In genomic region chr4:151355505-151355904, GRCm38 (mm10) we compare ENCODE assay signal across 13 mouse cellular contexts.
DNase-seq lines count a peak whose midpoint lies in the region; ATAC-seq lines count a peak whose summit lies in the region.
"Had no signal": no experiment of that assay in that cellular context is flagged by ENCODE, and none has a peak within 500 bp of the region (broad histone marks: within the 10 kb centered on the region; RNA-seq: fewer than 3 reads in every experiment).

No protein-coding gene starts in this region.

- H3K4me2 ChIP-seq in kidney, embryonic 15.5 days: peak overlapping the region; percentile 9
- no peak overlapping the region for H3K4me2 ChIP-seq in midbrain, embryonic 11.5 days
- H3K4me2 ChIP-seq: embryonic facial prominence, embryonic 12.5 days; lung, embryonic 15.5 days had no signal

- H3K9me3 ChIP-seq in kidney, embryonic 15.5 days (replicated peaks): no peaks in the 10 kb centered on the region
- H3K9me3 ChIP-seq in hindbrain, embryonic 10.5 days: no peaks in the 10 kb centered on the region
- H3K9me3 ChIP-seq in midbrain, embryonic 11.5 days (ENCODE audit: control insufficient read depth, low read length): no peaks in the 10 kb centered on the region
- H3K9me3 ChIP-seq: embryonic facial prominence, embryonic 12.5 days; lung, embryonic 15.5 days had no signal

- H3K27me3 ChIP-seq in kidney, embryonic 15.5 days: peaks cover 36% of the 10 kb centered on the region
- no peaks in the 10 kb centered on the region for H3K27me3 ChIP-seq in hindbrain, embryonic 10.5 days (ENCODE audit: insufficient read depth, poor library complexity, severe bottlenecking)
- no peaks in the 10 kb centered on the region for H3K27me3 ChIP-seq in midbrain, embryonic 11.5 days (ENCODE audit: control insufficient read depth, insufficient read depth, low read length)
- H3K27me3 ChIP-seq: Patski had no signal

- DNase-seq in kidney, postnatal 25 days: no peak
- DNase-seq in NIH3T3 (ENCODE audit: low read depth): peak; percentile 9
- no peak for DNase-seq in hindbrain, embryonic 10.5 days (ENCODE audit: low spot score)
- DNase-seq in midbrain, embryonic 11.5 days (ENCODE audit: low spot score, missing footprints): peak; percentile 81
- no peak for DNase-seq in adrenal gland, adult (ENCODE audit: inconsistent age in 2 of 2, low spot score in 1 of 2)
- no peak for DNase-seq in spleen, postnatal 4 days (ENCODE audit: low spot score in 2 of 2)
- DNase-seq: spleen, adult 18-20 months; thymus, postnatal 25 days had no signal

- no peak overlapping the region for H3K4me3 ChIP-seq in kidney, embryonic 15.5 days (replicated peaks)
- H3K4me3 ChIP-seq in hindbrain, embryonic 10.5 days: no peak overlapping the region
- no peak overlapping the region for H3K4me3 ChIP-seq in midbrain, embryonic 11.5 days (ENCODE audit: low read depth, low read length)
- H3K4me3 ChIP-seq: embryonic facial prominence, embryonic 12.5 days; lung, embryonic 15.5 days had no signal

- ATAC-seq in kidney, embryonic 15.5 days (replicated peaks; ENCODE audit: low FRiP score): no peak
- ATAC-seq in midbrain, embryonic 11.5 days (ENCODE audit: low FRiP score): no peak
- no peak for ATAC-seq in monocyte, adult 5-6 weeks (replicated peaks; ENCODE audit: insufficient number of reproducible peaks, low FRiP score, low TSS enrichment, poor library complexity, severe bottlenecking)
- ATAC-seq: Patski had no signal

- WGBS in kidney, embryonic 15.5 days: 11% methylated on average over 12 of the region's 12 CpGs
- WGBS in hindbrain, embryonic 10.5 days: 68% methylated on average over 12 of the region's 12 CpGs
- 81% methylated on average over 12 of the region's 12 CpGs for WGBS in midbrain, embryonic 11.5 days

- no peak overlapping the region for H3K27ac ChIP-seq in kidney, embryonic 15.5 days
- 0 out of 2 replicates have a peak overlapping the region, but pooled peaks have one; percentile 10 for H3K27ac ChIP-seq in hindbrain, embryonic 10.5 days
- H3K27ac ChIP-seq in midbrain, embryonic 11.5 days (ENCODE audit: low read depth, low read length): no peak overlapping the region
- H3K27ac ChIP-seq: embryonic facial prominence, embryonic 12.5 days; lung, embryonic 15.5 days had no signal

- no peak overlapping the region for H3K9ac ChIP-seq in kidney, embryonic 15.5 days
- H3K9ac ChIP-seq in midbrain, embryonic 11.5 days (ENCODE audit: low read length): no peak overlapping the region
- H3K9ac ChIP-seq: embryonic facial prominence, embryonic 12.5 days; lung, embryonic 15.5 days had no signal

- H3K36me3 ChIP-seq in kidney, embryonic 15.5 days: no peaks in the 10 kb centered on the region
- H3K36me3 ChIP-seq in hindbrain, embryonic 10.5 days: no peaks in the 10 kb centered on the region
- H3K36me3 ChIP-seq in midbrain, embryonic 11.5 days (ENCODE audit: control insufficient read depth, insufficient read depth, low read length): no peaks in the 10 kb centered on the region
- H3K36me3 ChIP-seq: embryonic facial prominence, embryonic 12.5 days; lung, embryonic 15.5 days had no signal

- H3K4me1 ChIP-seq in kidney, embryonic 15.5 days: peaks cover 32% of the 10 kb centered on the region
- peaks cover 31% of the 10 kb centered on the region for H3K4me1 ChIP-seq in hindbrain, embryonic 10.5 days (replicated peaks)
- H3K4me1 ChIP-seq in midbrain, embryonic 11.5 days (ENCODE audit: control insufficient read depth, insufficient read depth, low read length): peaks cover 4% of the 10 kb centered on the region

Comparison
In these comparisons a context has a peak if more than half of its experiments do, and no peak if none do; other contexts are left out.
1. DNase-seq: peak in NIH3T3 (single experiment) and midbrain, embryonic 11.5 days (single experiment); none in kidney, postnatal 25 days (0 of 2), hindbrain, embryonic 10.5 days (single experiment), adrenal gland, adult (0 of 2) and spleen, postnatal 4 days (0 of 2).